Comparison of ENCODE assay signal across 11 mouse cellular contexts in the genomic region with DNA sequence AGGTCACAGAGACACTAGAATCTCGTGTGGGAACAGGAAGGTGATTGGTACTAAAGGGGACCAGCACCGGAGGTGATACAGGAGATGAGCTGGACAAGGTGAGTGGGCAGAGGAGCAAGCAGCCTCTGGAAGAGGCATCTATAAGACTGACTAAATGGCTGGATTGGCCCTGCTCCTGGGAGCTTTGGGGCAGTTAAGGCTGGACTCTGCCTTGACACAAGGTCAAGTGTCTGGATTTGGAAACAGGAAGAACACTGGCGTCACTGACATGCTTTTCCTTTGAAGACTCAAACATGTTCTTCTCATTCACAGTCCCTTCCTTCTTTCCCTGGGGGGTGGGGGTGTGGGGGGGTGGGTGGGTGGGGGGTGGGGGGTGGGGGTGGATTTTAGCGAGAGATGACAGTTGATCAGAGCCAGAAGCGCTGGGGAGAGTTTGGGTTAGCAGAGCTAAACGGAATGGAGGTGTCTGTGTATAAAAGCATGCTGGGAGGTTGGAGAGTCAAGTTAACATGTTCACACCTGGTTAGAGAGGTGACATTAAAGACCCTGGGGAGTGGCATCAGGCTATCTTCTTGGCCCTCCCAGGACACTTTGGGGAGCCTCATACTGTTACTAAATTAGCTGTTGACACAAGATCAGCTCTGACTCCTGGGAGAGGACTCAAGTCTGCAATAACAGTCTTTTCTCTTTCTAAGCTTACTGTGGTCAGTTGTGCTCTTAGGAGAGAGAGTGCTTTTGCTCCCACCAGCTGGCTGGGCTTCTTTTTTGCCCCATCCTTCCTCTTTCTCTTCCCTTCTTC. TPM values are rescaled to one million over a fixed set of nuclear protein-coding genes. Genes with fewer than 3 reads are reported as not detected.
DNase-seq lines count a peak whose midpoint lies in the region; ATAC-seq and TF ChIP-seq lines count a peak whose summit lies in the region.
"Had no signal": no experiment of that assay in that cellular context is flagged by ENCODE, and none has a peak within 500 bp of the region (broad histone marks: within the 10 kb centered on the region; RNA-seq: fewer than 3 reads in every experiment).

No protein-coding gene starts in this region.

- no peaks in the 10 kb centered on the region for H3K36me3 ChIP-seq in kidney, postnatal 0 days (ENCODE audit: insufficient read depth, low read length)

- H3K4me2 ChIP-seq in kidney, postnatal 0 days (ENCODE audit: low read length) = peak overlapping the region; percentile 70

- no peaks in the 10 kb centered on the region for H3K9me3 ChIP-seq in kidney, postnatal 0 days (replicated peaks; ENCODE audit: low read length)

- 0 out of 2 replicates have a peak overlapping the region, but pooled peaks have one; percentile 19 for H3K9ac ChIP-seq in kidney, postnatal 0 days (ENCODE audit: low read depth, low read length)

- no peaks in the 10 kb centered on the region for H3K27me3 ChIP-seq in kidney, postnatal 0 days (ENCODE audit: insufficient read depth, low read length)

- DNase-seq in kidney, adult 8-10 months = peak; percentile 21 to 35
- DNase-seq in kidney, adult 11 months = no peak
- DNase-seq in kidney, postnatal 0 days (ENCODE audit: low spot score) = peak; percentile 45
- DNase-seq in lung, postnatal 36 days = peak; percentile 61
- DNase-seq in urinary bladder, postnatal 36 days (ENCODE audit: low spot score in 2 of 2) = no peak
- DNase-seq in layer of hippocampus, adult 18-20 months (ENCODE audit: low spot score in 2 of 2) = no peak
- DNase-seq: cerebellum, adult 2 months; thymus, postnatal 4 days had no signal

- WGBS in kidney, postnatal 0 days = 54% methylated on average over 6 of the region's 6 CpGs

- 0 out of 2 replicates have a peak overlapping the region, but pooled peaks have one; percentile 13 for H3K4me3 ChIP-seq in kidney, postnatal 0 days (replicated peaks; ENCODE audit: low read depth, low read length)

- no peak for TF ChIP-seq CTCF in kidney, postnatal 0 days (IDR thresholded peaks at IDR 0.05; ENCODE audit: low read depth)

- 0 out of 2 replicates have a peak, but pooled peaks have one; percentile 11 for ATAC-seq in granulocyte monocyte progenitor cell, adult 5-6 weeks (replicated peaks; ENCODE audit: poor library complexity, severe bottlenecking)
- no peak for ATAC-seq in kidney, postnatal 0 days (replicated peaks; ENCODE audit: low FRiP score, low read depth)

- no peak overlapping the region; the same call in 1 of the 2 replicates for H3K27ac ChIP-seq in kidney, postnatal 0 days

- 0 out of 2 replicates have a peak, but pooled peaks cover 3% of the 10 kb centered on the region for H3K4me1 ChIP-seq in kidney, postnatal 0 days (replicated peaks; ENCODE audit: insufficient read depth, low read length)

RNA-seq across cellular contexts. Expression of gene G0s2, which starts 1.9 kb away (rescaled TPM):
- total RNA-seq in granulocyte monocyte progenitor cell, adult 5-6 weeks (2014; fragmentation: Nextera tagmentation) = 1.8 and 2.3 TPM in 2 replicates
- 7.5 and 20.4 TPM in 2 replicates for total RNA-seq in granulocyte monocyte progenitor cell, adult 5-6 weeks (2017)
- 47.6 and 48.9 TPM in 2 replicates for polyA plus RNA-seq in kidney, postnatal 0 days (2015; fragmentation: Nextera tagmentation; extraction: Ambion mirVana)
- total RNA-seq in layer of hippocampus, adult 18-20 months (2021) = 10 to 100 TPM in 1 of 2 experiments, 1 to 10 TPM in 1; 9.4 to 10.2 TPM
- total RNA-seq: megakaryocyte-erythroid progenitor cell, adult 5-6 weeks; MEL had no signal

RNA-seq across cellular contexts. Expression of gene Hsd11b1, which starts 7.3 kb away (rescaled TPM):
- 19.3 and 43.7 TPM in 2 replicates for total RNA-seq in granulocyte monocyte progenitor cell, adult 5-6 weeks (2014; fragmentation: Nextera tagmentation)
- 27.4 and 31.4 TPM in 2 replicates for total RNA-seq in granulocyte monocyte progenitor cell, adult 5-6 weeks (2017)
- 8.7 and 11.4 TPM in 2 replicates for polyA plus RNA-seq in kidney, postnatal 0 days (2015; fragmentation: Nextera tagmentation; extraction: Ambion mirVana)
- 10 to 100 TPM; 38.2 to 40.7 TPM for total RNA-seq in layer of hippocampus, adult 18-20 months (2021)
- total RNA-seq: megakaryocyte-erythroid progenitor cell, adult 5-6 weeks; MEL had no signal

Comparison
In these comparisons a context has a peak if more than half of its experiments do, and no peak if none do; other contexts are left out.
1. DNase-seq: peak in kidney, adult 8-10 months (2 of 2), kidney, postnatal 0 days (single experiment) and lung, postnatal 36 days (single experiment); none in kidney, adult 11 months (single experiment), urinary bladder, postnatal 36 days (0 of 2) and layer of hippocampus, adult 18-20 months (0 of 2).